Mouse (Mus musculus) brain, embryonic 18.5 days (tissue): ENCODE data around the gene Ccdc74a.

ENCODE experiments used
- DNase-seq: peaks from one replicate; pipeline ENCODE4 v3.0.0-alpha.2; 2012; ENCODE audit warnings: low read depth, low spot score

Gene Ccdc74a

DNA sequence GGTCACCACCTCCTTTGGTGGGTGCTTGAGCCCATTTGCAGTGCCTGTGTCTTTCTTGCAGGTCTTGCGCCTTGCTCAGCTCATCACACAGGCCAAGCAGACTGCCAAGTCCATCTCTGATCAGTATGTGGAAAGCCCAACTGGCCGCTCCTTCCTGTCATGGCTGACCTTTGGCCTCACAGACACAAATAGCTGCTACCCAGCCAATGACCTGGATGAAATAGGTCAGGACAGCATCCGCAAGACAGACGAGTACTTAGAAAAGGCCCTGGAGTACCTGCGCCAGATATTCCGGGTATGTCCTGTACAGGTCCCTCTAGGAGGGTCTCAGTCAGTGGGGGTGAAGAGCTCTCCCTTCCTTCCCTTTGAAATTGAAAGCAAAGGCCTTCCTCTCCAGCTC, 5.0 kb upstream of the Ccdc74a start:
- DNase-seq: no peak

DNA sequence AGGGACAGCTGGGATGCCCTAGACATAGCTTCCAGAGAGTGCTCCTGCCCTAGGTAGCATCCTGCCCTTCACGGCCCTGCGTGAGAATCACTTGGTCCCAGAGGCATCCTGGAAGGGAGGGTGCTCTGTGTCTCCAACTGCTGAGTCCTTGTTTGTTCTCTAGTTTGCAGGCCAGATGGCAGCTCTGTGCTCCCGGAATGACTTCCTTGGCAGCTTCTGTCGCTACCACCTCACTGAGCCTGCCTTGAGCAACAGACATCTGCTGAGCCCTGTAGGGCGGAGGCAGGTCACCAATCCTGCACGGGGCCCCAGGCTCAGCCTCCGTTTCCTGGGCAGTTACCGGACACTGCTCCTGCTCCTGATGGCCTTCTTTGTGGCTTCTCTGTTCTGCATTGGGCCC, 4.0 kb upstream of the Ccdc74a start:
- no peak for DNase-seq

DNA sequence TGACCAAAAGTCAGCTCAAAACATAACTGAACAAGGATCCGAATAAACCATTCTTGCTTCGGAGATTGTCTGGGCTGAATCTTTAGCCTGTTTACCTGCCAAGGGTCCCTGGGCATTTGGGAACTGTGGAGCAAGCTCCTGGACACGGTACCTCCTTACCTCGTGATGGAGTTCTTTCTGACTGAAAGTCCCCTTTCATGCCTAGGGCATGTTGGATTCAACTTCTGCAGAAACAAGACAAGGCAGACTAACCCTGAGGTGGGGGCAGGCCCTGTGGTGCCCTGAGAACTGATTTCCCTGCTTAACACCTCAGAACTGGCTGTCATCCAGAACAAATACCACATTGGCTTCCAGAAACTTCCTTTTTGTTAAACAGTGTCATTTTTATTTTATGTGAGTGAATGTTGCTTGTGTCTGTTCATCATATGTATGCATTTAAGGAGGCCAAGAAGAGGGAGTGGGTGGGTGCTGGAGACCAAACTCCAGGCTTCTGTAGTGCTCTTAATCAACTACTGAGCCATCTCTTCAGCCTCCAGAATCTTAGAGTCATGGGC, 2.8 kb upstream of the Ccdc74a start:
- DNase-seq: no peak

DNA sequence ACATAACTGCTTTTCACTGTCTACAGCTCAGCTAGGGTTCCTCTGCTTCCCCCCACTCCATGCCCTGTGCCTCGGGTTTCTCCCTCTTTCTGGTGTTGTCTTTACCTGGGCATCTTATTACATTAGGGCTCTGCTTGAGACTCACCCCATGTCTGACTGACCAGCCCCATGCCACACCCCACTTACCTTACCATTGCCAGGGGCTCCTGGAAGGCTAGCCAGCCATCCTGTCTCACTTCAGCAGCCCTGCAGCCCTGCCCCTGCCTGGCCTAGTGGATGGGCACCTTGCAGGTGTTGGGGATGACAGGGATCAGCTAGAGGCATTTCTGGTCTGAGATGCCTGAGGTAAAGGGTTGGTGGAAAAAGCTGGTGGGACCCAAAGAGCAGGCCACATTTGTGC, 886 bp downstream of the Ccdc74a start:
- DNase-seq: no peak

DNA sequence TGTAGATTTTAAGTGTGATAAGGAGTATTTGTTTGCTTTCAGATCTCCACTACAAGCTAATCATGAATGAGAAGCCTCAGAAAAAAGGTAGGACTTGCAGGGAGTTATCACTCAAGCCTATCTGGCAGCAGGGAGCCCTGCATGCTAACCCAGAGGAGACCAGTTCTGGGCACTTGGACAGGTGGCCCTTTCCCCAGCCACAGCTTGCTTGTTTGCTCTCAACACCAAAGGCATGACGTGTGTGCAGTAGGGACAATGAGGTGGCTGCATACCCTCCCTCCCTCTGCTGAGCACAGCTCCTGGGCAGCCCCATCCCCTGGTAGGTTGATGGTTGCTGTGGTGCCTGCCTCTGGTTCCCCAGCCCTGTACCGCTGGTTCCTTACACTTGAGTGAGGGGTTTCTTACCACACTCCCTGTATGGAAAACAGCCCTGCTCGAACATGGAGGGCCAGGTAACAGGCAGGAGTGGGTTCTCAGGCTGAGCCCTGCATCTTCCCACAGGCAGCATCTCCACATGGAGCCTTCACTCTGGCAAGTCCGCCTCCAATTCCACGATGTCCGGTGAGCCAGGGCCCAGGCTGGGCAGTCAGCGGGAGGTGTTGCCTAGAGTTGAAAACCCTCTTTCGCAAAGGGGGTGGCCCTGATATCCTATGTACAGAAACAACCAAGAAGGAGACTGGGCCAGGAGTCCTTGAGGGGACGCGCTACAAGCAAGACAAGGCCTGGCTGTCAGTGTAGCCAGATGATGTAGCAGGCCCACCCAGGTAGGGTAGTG, 1.5 kb downstream of the Ccdc74a start:
- DNase-seq: no peak

DNA sequence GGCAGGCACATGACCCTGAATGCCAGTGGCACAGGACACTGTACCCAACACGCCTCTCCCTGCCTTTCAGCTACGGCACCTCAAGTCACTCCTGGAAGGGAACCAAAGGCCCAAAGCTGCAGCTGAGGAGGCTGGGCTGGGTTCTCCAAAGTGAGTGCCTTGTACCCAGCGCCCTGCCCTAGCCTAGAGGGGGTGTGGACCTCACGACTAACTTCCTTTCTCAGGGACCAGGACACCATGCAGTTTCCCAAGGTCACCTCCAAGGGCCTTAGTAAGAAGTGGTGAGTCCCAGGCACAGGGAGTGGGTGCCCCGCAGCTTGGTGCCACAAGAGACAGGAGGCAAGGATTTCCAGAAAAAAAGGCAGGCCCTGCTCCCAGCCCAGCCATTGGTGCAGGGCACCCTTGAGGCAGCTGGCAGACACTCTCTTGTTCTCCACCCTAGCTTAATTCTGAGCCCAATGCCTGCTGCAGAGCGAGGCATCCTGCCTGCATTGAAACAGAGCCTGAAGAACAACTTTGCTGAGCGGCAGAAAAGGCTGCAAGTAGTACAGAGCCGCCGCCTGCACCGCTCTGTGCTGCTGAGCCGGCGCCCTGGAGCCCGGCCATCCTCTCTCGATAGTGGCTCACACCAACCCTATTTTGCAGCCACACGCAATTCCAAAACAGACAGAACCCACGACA, 3.8 kb downstream of the Ccdc74a start:
- DNase-seq: no peak

DNA sequence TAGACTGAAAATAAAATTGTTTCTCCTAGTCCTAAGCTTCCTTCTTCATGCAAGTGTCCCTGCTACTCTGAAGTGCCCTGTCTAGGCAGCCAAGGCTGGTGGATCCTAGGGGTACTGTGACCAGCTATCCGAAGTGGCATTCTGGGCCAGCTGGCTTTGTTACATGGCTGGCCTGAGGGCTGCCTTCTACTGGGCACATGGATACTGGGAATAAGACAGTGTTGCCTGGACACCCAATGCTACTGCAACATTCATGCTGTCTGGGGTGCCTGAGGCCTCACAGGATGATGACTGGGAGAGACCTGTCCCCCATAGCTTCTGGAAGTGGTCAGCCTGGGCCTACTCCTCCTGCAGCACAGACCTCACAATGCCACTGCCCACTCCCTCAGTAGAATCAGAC, 4.4 kb downstream of the Ccdc74a start:
- DNase-seq: no peak

DNA sequence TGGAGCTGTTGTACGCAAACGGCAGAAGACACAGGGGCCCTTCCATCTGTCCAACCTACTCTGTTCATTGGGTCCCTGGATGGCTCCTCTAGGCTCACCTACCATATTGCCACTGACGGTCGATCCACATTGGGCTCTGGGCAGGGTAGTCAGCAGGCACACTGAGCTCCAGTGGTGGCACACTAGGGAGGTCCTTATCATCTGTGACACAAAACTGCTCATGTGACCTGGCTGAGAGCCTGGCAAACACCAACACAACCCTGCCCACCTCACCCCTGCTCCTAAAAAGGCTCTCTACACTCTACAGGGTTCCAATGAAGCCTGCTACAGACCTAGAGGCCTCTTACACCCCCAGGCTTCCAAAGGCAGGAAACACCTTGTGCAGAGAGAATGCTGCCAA, 6.3 kb downstream of the Ccdc74a start:
- DNase-seq: no peak

DNA sequence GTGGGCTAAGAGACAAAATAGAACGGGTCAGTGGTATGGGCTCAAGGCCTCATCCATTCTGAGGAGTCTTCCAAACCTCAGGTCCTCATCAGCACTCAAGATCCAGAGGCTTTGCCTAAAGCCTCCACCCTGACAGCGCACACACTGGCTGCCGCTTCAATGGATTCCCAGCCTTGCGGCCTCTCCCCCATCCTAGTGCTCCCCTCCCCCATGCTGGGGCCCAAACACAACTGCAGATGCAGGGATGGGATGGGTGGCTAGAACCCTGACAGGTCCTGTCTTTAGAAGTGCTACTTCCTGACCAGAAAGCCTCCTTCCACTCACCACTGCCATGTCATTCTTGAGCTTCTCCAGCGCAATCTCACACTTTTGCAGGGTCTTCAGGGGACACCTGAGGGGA, 7.3 kb downstream of the Ccdc74a start:
- no peak for DNase-seq

DNA sequence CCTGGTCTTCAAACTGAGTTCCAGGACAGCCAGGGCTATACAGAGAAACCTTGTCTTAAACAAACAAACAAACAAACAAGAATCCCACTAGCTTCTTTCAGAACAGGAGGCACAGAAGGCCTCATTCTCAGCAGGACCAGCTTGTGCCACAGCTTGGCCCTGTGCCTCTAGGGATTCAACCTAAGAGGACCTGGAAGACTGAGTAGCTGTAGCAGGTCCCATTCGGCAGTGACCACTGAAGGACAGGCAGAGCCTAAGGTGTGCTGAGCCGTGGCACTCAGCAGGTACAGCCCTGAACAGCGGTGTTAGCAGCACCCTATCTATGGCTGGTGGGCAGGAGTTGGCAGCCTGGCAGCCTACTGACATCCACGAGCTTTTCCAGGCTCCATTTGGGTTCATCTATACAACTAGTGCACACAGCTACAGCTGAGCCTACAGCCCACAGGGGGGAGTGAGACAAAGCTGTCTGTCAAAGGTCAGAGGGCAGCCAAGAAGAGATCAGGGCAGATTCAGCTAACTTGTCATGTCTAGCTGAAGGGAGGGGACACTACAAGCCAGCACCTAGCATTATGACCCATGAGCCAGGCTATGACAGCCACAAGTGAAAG, 8.0 kb downstream of the Ccdc74a start:
- no peak for DNase-seq

DNA sequence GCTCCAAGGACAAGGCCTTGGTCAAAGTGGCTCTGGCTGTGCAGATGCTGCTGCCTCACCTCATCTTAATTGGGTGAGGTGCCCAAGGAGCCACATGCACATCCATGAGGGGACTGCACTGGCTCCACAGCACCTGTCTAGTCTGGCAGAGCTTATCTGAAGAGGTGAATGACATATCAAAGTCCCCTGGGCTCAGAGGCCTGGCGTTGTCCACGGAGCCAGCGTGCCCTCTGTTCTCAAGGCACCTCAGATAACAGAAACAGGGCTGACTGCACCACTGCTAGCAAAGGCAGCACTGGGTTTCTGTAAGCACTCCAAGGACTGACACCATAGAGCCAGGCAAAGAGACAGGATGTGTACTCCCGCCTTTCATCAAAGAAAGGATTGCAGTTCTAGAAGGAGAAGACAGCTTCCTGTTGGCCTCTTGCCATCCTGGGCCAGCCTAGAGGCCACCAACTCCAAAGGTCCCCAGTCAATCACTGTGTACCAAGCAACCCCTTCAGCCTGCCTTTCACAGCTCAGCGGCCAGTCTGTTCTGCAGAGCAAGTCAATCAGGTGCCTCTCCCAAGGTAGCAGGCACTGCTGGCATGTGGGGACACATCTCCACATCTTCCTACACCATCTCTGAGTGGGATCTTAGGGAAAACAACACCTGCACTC, 10.1 kb downstream of the Ccdc74a start:
- DNase-seq: no peak

DNA sequence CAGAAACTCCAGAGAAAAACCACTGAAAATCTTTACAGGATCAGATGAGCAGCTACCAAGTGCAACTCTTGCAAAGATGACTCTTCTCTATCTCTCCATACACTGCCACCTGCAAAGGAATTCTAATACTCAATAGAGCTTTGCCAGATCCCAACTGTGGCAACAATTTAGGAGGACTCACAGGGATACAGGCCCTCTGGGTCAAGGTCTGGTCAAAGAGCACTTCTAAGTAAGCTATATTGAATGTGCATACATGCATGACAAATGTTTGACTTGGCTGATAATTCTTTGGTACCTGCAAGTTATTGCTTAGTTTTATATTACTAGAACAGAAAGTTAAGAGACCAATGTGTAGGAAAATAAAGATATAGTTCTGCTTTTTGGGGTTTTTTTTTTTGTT, 19.3 kb downstream of the Ccdc74a start:
- no peak for DNase-seq

DNA sequence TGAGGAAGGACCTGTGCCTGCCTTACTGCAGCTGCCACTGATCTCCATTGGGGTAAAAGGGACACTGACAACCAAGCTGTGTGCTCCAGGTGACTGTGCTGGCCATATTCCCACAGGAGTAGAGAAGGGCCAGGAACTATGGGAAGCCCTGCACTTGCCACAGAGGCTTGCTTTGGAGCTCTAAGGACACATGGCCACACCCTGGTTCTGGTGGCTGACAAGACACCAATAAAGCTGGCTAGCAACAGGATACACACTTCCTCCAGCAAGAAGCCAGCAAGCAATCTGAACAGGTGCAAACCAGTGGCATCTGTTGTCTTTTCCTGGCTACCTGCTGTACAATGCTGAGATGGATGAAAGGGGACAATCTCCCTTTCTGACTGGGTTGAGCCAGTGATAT, 23.6 kb downstream of the Ccdc74a start:
- no peak for DNase-seq

DNA sequence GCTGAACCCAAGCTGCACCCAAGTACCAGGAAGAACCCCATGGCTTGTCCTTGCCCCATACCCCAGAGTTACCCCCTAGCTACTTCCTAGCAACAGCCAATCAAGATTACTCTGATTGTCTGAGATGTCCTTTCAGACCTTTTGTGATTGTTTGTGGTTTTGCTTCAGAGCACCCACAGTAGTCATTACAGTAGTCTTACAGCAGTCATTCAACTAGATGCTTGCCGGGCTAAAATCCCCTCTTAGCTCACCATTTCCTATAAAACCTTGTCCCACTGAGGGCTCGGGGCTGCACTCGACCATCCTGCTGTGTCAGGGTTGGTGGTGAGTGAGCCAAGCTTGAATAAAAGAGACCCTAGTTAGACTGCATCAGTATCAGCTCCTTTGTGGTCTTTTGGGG, 48.6 kb downstream of the Ccdc74a start:
- DNase-seq: no peak
